Mouse (Mus musculus) kidney, adult 2 months (tissue): ENCODE measurements around the gene Llgl1.

Experiments used
- CTCF ChIP-seq: fragments of 200-500 bp; conservative IDR thresholded peaks from 2 replicates; pipeline ENCODE4 v1.5.1; 2011; ENCODE audit warnings: low read depth, mild to moderate bottlenecking, control low read depth, low read length, moderate library complexity, mixed read lengths; ENCODE audit not compliant: insufficient read depth, insufficient read length
- POLR2A ChIP-seq: fragments of 200-500 bp; IDR thresholded peaks from one replicate; pipeline ENCODE4 v1.6.1; 2011; ENCODE audit warnings: low read depth, low read length, control low read depth

- TF ChIP-seq POLR2A = no peak
- no peak for TF ChIP-seq CTCF
Measured at GRCm38 (mm10) chr11:60761681-60762080, 62.2 kb downstream of the Llgl1 start.
